Mouse (Mus musculus): Measurements from ENCODE around the gene Marveld2.

GRCm38 (mm10) chr13:100617583-100617982, 812 bp upstream of the Marveld2 start:
- TF ChIP-seq POLR2A (IDR thresholded peaks at IDR 0.05; ENCODE audit: insufficient read depth, low read depth, low read length) (no peak), CTCF (IDR thresholded peaks at IDR 0.05; ENCODE audit: insufficient read depth, low read depth, low read length) (no peak)
